15 mouse cellular contexts compared by ENCODE assay signal in the genomic region with DNA sequence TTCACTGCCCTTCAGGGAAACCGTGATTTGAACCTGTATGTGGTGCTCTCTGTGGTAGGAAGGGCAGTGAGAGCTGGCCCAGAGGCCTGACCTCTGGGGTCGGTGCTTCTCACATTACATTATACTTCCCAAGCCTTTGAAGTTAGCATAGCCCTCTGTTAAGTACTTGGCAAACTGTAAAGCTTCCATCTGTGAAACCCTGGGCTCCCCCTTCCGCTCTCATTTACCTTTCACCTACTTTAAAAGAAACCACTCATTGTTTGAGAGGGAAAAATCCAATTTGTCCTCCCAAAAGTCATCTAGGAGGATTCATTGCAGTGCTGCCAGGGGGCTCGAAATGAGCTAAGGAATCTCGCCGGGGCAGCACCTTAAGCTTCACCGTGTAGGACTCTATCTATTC. TPM values are rescaled to one million over a fixed set of nuclear protein-coding genes. Genes with fewer than 3 reads are reported as not detected.
DNase-seq lines count a peak whose midpoint lies in the region; ATAC-seq lines count a peak whose summit lies in the region.
"Had no signal": no experiment of that assay in that cellular context is flagged by ENCODE, and none has a peak within 500 bp of the region (broad histone marks: within the 10 kb centered on the region; RNA-seq: fewer than 3 reads in every experiment).

No protein-coding gene starts in this region.

- H3K4me3 ChIP-seq in forebrain, embryonic 14.5 days (ENCODE audit: low read depth, low read length), result no peak overlapping the region
- H3K4me3 ChIP-seq in forebrain, embryonic 12.5 days (replicated peaks), result no peak overlapping the region
- no peak overlapping the region for H3K4me3 ChIP-seq in lung, embryonic 15.5 days
- H3K4me3 ChIP-seq: heart, embryonic 13.5 days had no signal

- no peak overlapping the region for H3K9ac ChIP-seq in forebrain, embryonic 14.5 days (ENCODE audit: low read length)
- H3K9ac ChIP-seq in forebrain, embryonic 12.5 days, result no peak overlapping the region
- H3K9ac ChIP-seq in lung, embryonic 15.5 days, result no peak overlapping the region
- H3K9ac ChIP-seq: heart, embryonic 13.5 days had no signal

- H3K36me3 ChIP-seq in forebrain, embryonic 14.5 days (ENCODE audit: control insufficient read depth, insufficient read depth, low read length), result no peaks in the 10 kb centered on the region
- H3K36me3 ChIP-seq in forebrain, embryonic 12.5 days (replicated peaks), result no peaks in the 10 kb centered on the region
- no peaks in the 10 kb centered on the region for H3K36me3 ChIP-seq in lung, embryonic 15.5 days
- H3K36me3 ChIP-seq: heart, embryonic 13.5 days had no signal

- no peak overlapping the region for H3K4me2 ChIP-seq in forebrain, embryonic 14.5 days (ENCODE audit: low read length)
- H3K4me2 ChIP-seq in forebrain, embryonic 12.5 days, result no peak overlapping the region
- no peak overlapping the region for H3K4me2 ChIP-seq in lung, embryonic 15.5 days
- H3K4me2 ChIP-seq: heart, embryonic 13.5 days had no signal

- H3K27me3 ChIP-seq in forebrain, embryonic 14.5 days (replicated peaks; ENCODE audit: control insufficient read depth, insufficient read depth, low read length), result no peaks in the 10 kb centered on the region
- no peaks in the 10 kb centered on the region for H3K27me3 ChIP-seq in forebrain, embryonic 12.5 days
- no peaks in the 10 kb centered on the region for H3K27me3 ChIP-seq in lung, embryonic 15.5 days
- H3K27me3 ChIP-seq: heart, embryonic 13.5 days had no signal

- DNase-seq in forebrain, embryonic 14.5 days (ENCODE audit: low spot score), result no peak
- DNase-seq in lung, postnatal 14 days, result no peak
- peak; percentile 80 for DNase-seq in forelimb bud, embryonic 11.5 days (ENCODE audit: low read depth, low spot score)
- peak; percentile 16 for DNase-seq in lung, postnatal 25 days (ENCODE audit: low spot score)
- DNase-seq in heart, postnatal 36 days, result no peak
- no peak for DNase-seq in right cerebral cortex, adult 18-20 months
- DNase-seq: cerebellum, adult 9-11 months; layer of hippocampus, adult 9-11 months; retina, postnatal 1 day; thymus, postnatal 25 days had no signal

- 0 out of 2 replicates have a peak, but pooled peaks have one; percentile 29 for ATAC-seq in forebrain, embryonic 14.5 days
- no peak for ATAC-seq in forebrain, embryonic 12.5 days (ENCODE audit: low FRiP score)
- ATAC-seq in lung, embryonic 15.5 days (ENCODE audit: borderline replicate concordance, extremely low read depth, low FRiP score, low TSS enrichment), result peak; percentile 78
- ATAC-seq: activated CD4-positive, CD25-positive, alpha-beta regulatory T cell, adult 4 months had no signal

- H3K27ac ChIP-seq in forebrain, embryonic 14.5 days (ENCODE audit: low read depth, low read length), result no peak overlapping the region
- H3K27ac ChIP-seq in forebrain, embryonic 12.5 days, result no peak overlapping the region
- peak overlapping the region; percentile 63 for H3K27ac ChIP-seq in lung, embryonic 15.5 days
- H3K27ac ChIP-seq: heart, embryonic 13.5 days; macrophage had no signal

- 49% methylated on average over 7 of the region's 7 CpGs for WGBS in forebrain, embryonic 14.5 days
- 57% methylated on average over 7 of the region's 7 CpGs for WGBS in forebrain, embryonic 12.5 days
- 26% methylated on average over 7 of the region's 7 CpGs for WGBS in lung, embryonic 15.5 days

- no peaks in the 10 kb centered on the region for H3K9me3 ChIP-seq in forebrain, embryonic 14.5 days (replicated peaks; ENCODE audit: control insufficient read depth, low read length)
- H3K9me3 ChIP-seq in forebrain, embryonic 12.5 days, result no peaks in the 10 kb centered on the region
- H3K9me3 ChIP-seq in lung, embryonic 15.5 days, result no peaks in the 10 kb centered on the region
- H3K9me3 ChIP-seq: heart, embryonic 13.5 days had no signal

- H3K4me1 ChIP-seq in forebrain, embryonic 14.5 days (ENCODE audit: control insufficient read depth, insufficient read depth, low read length), result no peaks in the 10 kb centered on the region
- H3K4me1 ChIP-seq in forebrain, embryonic 12.5 days, result no peaks in the 10 kb centered on the region
- H3K4me1 ChIP-seq in lung, embryonic 15.5 days, result peaks cover 8% of the 10 kb centered on the region; the same call in 1 of the 2 replicates

- intact Hi-C loops in heart, postnatal 36 days (cut with DNase I), result loop anchor here (5.0 kb wide), 1 partner anchor 305 kb away; no protein-coding TSS in a partner anchor

RNA-seq across cellular contexts. Expression of gene Birc3, which starts 29.3 kb away (rescaled TPM):
- polyA plus RNA-seq in forebrain, embryonic 14.5 days (2014; fragmentation: Nextera tagmentation; extraction: Ambion mirVana), result 1.3 and 1.9 TPM in 2 replicates
- polyA plus RNA-seq in forebrain, embryonic 12.5 days (2016; fragmentation: Nextera tagmentation; extraction: Ambion mirVana), result 1.9 and 3.7 TPM in 2 replicates
- 6.7 and 9.4 TPM in 2 replicates for polyA plus RNA-seq in lung, embryonic 15.5 days (2015; fragmentation: Nextera tagmentation; extraction: Ambion mirVana)
- total RNA-seq in heart, postnatal 36 days (2021), result 1 to 10 TPM; 6.8 to 9.4 TPM

Comparison
In these comparisons a context has a peak if more than half of its experiments do, and no peak if none do; other contexts are left out.
1. DNase-seq: peak in forelimb bud, embryonic 11.5 days (single experiment) and lung, postnatal 25 days (single experiment); none in forebrain, embryonic 14.5 days (single experiment), lung, postnatal 14 days (single experiment), heart, postnatal 36 days (0 of 2) and right cerebral cortex, adult 18-20 months (single experiment).